Mouse (Mus musculus): Measurements from ENCODE around the gene Olfr1359.
A peak's percentile ranks its signal among the peaks of the same experiment; 100 is the strongest.
"Not testable (repeated sequence)": the region's sequence is repeated elsewhere in the genome, so short reads cannot be mapped to it uniquely, and the experiment has no call there.

The Olfr1359 gene

DNA sequence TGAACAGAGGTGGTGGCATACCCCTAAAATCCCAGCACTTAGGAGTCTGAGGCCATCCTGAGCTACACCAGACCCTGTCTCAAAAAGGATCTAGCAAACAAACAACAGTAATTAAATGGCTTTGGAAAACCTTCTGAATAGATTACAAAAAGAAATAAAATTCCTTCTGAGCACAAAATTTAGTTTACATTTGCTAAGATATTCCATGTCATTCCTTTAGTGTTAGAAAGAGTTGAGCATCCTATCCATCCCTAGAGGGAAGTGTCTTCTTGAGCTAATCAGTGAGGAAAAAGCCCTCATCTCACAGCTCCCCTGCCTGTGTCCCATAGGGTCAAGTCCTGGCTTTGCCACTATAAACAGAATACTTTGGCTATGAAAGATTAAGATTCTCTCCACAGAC is at the start of gene Olfr1359:
Gene Olfr1359, plus strand, starts transcription at position 301 of the 400 bp plus-strand sequence.
- DNase-seq (ENCODE audit: extremely low read depth, low read depth): no peak

- DNase-seq (ENCODE audit: extremely low read depth, low read depth): no peak
Measured at GRCm38 (mm10) chr13:21663286-21663685, 34.6 kb upstream of the Olfr1359 start, which contains the start of gene Olfr1361. TSS of gene Olfr1361 (minus strand) at chr13:21663386.

DNA sequence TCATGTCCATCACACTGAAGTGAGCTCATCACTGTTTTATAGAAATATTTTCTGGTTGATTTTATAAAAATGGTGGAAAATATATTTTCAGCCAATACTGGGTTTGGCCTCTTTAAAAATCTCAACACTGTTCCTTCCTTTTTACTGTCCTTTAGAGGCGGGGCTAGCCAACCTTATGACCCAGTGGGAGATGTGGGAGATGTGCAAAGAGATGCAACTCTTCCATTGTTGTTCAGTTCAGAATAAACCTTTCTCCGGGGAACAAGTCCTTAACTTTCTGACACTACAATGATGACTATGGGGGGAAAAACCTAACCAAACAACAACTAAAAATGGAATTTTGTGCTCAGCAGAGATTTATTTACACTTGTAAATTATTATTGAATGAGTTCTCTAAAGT is 20.6 kb upstream of the Olfr1359 start, which contains the start of gene Olfr1360:
Gene Olfr1360, minus strand, starts transcription at position 101 of the 400 bp plus-strand sequence.
- no peak for DNase-seq (ENCODE audit: extremely low read depth, low read depth)

DNA sequence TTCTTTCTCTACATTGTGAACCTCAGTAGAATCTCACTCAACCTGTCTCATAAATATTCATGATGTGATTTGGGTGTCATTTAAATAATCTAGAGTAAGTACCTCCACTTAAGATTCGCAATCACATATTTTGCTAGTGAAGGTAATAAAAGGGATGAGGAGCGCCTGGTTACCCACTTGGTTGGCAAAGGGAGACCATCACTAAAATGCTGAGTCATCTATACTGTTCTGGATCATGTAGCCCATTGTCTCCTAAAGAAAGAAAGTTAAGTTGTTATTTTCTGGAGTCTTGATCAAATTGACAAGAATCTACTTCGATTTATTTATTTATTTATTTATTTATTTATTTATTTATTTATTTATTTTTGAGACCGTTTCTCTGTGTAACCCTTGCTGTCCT is 8.8 kb downstream of the Olfr1359 start:
- no peak for DNase-seq (ENCODE audit: extremely low read depth, low read depth)

DNA sequence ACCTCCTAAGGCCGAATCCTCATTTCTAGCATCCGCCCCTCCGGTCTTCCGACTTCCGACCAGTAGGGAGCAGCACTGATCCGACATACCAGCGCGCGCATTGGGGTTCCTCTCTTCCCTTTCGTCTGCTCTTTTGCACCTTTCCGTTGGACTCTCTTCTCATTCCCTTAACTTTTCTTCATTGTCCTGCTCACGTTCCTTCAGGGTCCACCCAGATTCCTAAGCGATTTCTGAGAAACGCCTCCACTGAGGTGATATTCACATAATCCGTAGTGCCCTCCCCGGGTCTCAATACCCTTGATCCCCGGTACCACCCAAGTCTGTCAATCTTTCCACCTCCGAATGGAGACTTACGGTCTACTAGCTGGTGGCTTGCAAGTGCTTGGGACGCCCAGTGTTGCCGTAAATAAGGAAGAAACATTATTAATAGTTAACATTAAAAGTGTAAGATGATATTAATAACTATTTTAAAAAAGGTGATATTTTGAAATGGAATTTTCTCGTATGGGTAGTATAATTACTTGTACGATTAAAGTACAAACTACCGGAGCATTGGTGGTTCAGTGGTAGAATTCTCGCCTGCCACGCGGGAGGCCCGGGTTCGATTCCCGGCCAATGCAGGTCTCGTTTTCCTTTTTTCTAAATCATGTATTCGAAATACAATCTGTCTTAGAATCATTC is 12.3 kb downstream of the Olfr1359 start:
- DNase-seq (ENCODE audit: extremely low read depth, low read depth): peak; percentile 67

DNA sequence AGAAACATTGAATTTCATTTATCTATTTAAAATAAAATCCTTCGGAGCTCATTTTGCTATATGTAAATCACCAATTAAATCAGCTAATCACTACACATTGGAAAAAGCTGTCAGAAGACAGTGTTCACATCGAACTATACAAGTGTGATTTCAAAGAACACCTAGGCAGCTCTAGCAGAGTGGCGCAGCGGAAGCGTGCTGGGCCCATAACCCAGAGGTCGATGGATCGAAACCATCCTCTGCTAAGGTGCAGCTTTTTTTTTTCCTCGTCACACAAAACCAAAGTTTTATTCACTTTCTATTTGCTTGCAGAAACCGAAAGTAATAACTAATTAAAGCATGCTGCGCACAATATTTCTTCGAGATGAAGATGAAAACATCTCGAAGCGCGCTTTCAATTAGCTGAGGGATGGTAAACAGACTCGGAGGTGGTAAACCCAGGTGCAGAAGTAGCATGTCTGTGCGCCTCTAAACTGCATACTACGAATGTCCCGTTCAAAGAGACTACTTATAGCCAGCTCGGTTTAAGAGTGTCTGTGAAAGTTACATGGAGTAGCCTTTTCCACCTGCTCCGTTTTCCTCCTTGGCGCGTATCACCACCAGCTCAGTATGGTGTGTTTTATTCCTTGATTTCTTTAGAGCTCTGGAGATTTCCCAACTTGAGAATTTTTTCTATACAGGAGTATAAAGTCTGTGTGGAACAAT is 13.1 kb downstream of the Olfr1359 start:
- DNase-seq (ENCODE audit: extremely low read depth, low read depth): no peak

- no peak for DNase-seq (ENCODE audit: extremely low read depth, low read depth)
Measured at GRCm38 (mm10) chr13:21711698-21712097, 13.8 kb downstream of the Olfr1359 start.

- peak; percentile 79 for DNase-seq (ENCODE audit: extremely low read depth, low read depth)
Measured at GRCm38 (mm10) chr13:21714725-21715124, 16.8 kb downstream of the Olfr1359 start.

GRCm38 (mm10) chr13:21715131-21715863 is 17.4 kb downstream of the Olfr1359 start:
- peak; percentile 66 for DNase-seq (ENCODE audit: extremely low read depth, low read depth)

- DNase-seq (ENCODE audit: extremely low read depth, low read depth): peak; percentile 97
Measured at GRCm38 (mm10) chr13:21715864-21716539, 18.1 kb downstream of the Olfr1359 start, which contains the start of the genes Hist1h2bl and Hist1h2ai. TSS of gene Hist1h2bl (minus strand) at chr13:21716143. TSS of gene Hist1h2ai (plus strand) at chr13:21716422.

DNA sequence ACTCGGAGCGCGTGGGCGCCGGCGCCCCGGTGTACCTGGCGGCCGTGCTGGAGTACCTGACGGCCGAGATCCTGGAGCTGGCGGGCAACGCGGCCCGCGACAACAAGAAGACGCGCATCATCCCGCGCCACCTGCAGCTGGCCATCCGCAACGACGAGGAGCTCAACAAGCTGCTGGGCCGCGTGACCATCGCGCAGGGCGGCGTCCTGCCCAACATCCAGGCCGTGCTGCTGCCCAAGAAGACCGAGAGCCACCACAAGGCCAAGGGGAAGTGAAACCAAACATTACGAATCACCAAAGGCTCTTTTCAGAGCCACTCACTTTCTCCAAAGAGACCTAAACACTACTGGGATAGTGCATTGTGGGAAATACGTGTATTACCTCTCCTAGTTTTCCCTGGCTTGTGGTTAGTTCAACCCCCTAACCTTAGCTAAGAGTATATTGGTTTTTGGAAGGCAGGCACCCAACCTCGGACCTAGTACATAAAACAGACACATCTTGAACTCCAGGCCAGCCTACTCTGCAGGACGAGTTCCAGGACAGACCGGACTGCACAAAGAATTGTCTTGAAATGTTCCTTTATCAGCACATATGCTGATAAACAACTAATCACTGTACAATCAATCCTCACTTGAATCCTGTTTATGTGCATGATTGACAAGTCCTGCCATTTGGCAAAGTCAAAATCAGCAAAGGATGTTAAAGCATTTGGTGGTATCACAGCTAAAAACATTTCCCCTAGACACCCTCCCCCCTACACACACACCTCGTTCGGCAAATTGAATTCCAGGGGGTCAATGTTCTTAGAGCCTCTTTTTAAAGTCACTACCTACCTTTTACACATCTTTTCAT is 18.9 kb downstream of the Olfr1359 start:
- peak; percentile 60 for DNase-seq (ENCODE audit: extremely low read depth, low read depth)

GRCm38 (mm10) chr13:21717397-21718357 is 19.8 kb downstream of the Olfr1359 start, which contains the start of gene Hist1h3h:
TSS of gene Hist1h3h (plus strand) at chr13:21717659.
- DNase-seq (ENCODE audit: extremely low read depth, low read depth): peak; percentile 96

- peak; percentile 67 for DNase-seq (ENCODE audit: extremely low read depth, low read depth)
Measured at GRCm38 (mm10) chr13:21718381-21719080, 20.6 kb downstream of the Olfr1359 start.

DNA sequence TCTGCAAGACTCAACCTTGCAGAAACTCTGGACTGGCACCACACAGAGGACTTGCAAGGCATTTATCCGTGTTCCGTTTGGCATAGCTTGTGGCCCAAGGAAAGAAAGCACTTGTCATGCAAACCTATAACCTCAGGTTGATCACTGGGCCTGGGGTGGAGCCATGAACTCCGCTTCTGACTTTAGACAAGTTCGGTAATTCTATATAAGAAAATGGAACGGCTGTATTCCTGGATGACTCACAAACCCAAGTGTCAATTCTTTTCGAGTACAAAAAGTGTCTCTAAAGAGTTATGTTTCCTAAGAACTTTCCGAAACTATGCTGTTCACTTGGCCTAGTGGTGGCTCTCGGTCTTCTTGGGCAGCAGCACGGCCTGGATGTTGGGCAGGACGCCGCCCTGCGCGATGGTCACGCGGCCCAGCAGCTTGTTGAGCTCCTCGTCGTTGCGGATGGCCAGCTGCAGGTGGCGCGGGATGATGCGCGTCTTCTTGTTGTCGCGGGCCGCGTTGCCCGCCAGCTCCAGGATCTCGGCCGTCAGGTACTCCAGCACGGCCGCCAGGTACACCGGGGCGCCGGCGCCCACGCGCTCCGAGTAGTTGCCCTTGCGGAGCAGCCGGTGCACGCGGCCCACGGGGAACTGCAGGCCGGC is 23.3 kb downstream of the Olfr1359 start:
- DNase-seq (ENCODE audit: extremely low read depth, low read depth): not testable (repeated sequence)

DNA sequence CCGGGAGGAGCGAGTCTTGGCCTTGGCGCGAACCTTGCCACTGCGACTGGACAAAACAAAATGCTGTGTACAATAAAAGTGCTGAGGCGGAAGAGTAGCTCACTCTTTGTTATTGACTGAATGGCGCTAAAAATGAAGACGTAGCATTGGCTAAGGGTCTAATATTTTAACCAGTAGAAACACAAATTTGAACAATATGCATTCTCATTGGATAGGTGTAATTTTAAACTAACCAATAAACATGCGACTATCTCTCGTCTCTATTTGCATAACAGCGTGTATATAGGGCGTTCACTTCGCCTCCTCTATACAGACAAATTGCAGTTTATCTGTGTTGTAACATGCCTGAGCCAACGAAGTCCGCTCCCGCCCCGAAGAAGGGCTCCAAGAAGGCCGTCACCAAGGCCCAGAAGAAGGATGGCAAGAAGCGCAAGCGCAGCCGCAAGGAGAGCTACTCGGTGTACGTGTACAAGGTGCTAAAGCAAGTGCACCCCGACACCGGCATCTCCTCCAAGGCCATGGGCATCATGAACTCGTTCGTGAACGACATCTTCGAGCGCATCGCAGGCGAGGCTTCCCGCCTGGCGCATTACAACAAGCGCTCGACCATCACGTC is 24.0 kb downstream of the Olfr1359 start, which contains the start of gene Hist1h2bm:
Gene Hist1h2bm, plus strand, starts transcription at position 288 of the 616 bp plus-strand sequence.
- DNase-seq (ENCODE audit: extremely low read depth, low read depth): peak; percentile 97

DNA sequence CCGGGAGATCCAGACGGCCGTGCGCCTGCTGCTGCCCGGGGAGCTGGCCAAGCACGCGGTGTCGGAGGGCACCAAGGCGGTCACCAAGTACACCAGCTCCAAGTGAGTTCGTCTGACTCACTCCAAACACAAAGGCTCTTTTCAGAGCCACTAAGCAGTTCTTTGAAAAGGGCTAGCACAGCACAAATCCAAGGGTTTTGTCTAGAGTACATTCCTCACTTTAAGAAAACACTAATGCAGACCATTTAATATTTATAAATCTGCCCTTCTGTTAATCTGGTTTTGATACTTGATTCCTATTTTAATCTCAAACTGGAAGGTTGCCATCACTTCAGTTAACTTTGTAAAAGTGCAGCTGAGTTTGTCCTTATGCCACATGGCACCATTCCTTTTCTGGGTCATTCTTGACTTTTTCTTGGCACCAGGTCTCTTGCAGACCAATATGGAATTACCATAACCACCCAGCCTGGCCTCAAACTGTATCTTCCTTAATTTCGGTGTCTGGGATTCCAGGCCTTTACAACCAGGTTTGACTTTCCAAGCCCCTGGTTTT is 24.5 kb downstream of the Olfr1359 start:
- peak; percentile 56 for DNase-seq (ENCODE audit: extremely low read depth, low read depth)

All from MEL-GATA-1-ER (cell line).